8 mouse cellular contexts compared by ENCODE assay signal in genomic region chr7:73537634-73538423, GRCm38 (mm10). TPM values are rescaled to one million over a fixed set of nuclear protein-coding genes. Genes with fewer than 3 reads are reported as not detected.
DNase-seq lines count a peak whose midpoint lies in the region; ATAC-seq lines count a peak whose summit lies in the region.

No protein-coding gene starts in this region.

- ATAC-seq in inflammation-experienced regulatory T-cells, adult 6 months, result peak; percentile 81
- ATAC-seq in megakaryocyte-erythroid progenitor cell, adult 5-6 weeks (replicated peaks; ENCODE audit: low FRiP score, low TSS enrichment, poor library complexity, severe bottlenecking), result peak; percentile 92

- DNase-seq in adipocyte (ENCODE audit: low spot score), result peak; percentile 97
- peak; percentile 100 for DNase-seq in embryo, embryonic 10 days (ENCODE audit: low spot score)
- peak; percentile 100 for DNase-seq in gastrocnemius, postnatal 10 days
- peak; percentile 100 for DNase-seq in left cerebral cortex, postnatal 10 days (ENCODE audit: extremely low spot score in 1 of 2, low spot score in 2 of 2)
- DNase-seq in right cerebral cortex, postnatal 25 days, result peak; percentile 100
- peak; percentile 100 for DNase-seq in urinary bladder, postnatal 4 days (ENCODE audit: low spot score in 2 of 2)

- intact Hi-C loops in left cerebral cortex, postnatal 10 days (cut with DNase I), result no loop called here

RNA-seq across cellular contexts. Expression of gene Chd2, which starts 3.8 kb away (rescaled TPM):
- total RNA-seq in gastrocnemius, postnatal 10 days (2021), result 10 to 100 TPM; 42.9 to 57.0 TPM
- 100 to 1,000 TPM; 120 to 258 (median 210) TPM for polyA plus RNA-seq in inflammation-experienced regulatory T-cells, adult 6 months (2017; shearing (Covaris generic))
- total RNA-seq in left cerebral cortex, postnatal 10 days (2021), result 10 to 100 TPM; 42.9 to 52.4 TPM
- 48.8 and 57.3 TPM in 2 replicates for total RNA-seq in megakaryocyte-erythroid progenitor cell, adult 5-6 weeks (2014; fragmentation: Nextera tagmentation)
- 101 and 150 TPM in 2 replicates for total RNA-seq in megakaryocyte-erythroid progenitor cell, adult 5-6 weeks (2017)

Comparison
In these comparisons a context has a peak if more than half of its experiments do, and no peak if none do; other contexts are left out.
1. Peak in every context shown above with its lines: DNase-seq and ATAC-seq.